Mouse (Mus musculus) testis, adult 10 weeks (tissue): ENCODE results near the gene Gm5773. TPM values are rescaled to one million over a fixed set of nuclear protein-coding genes. Genes with fewer than 3 reads are reported as not detected.

Experiments used
- polyA plus RNA-seq: library from polyadenylated mRNA; stranded (reverse); fragments of 350-450 nt; fragmentation: Illumina TruSeq; extraction: RNeasy Lipid Tissue Mini Kit (QIAGEN cat#74804); gene quantifications from one replicate; pipeline ENCODE4 v1.2.3, GENCODE M21; 2014; ENCODE audit warnings: low read depth, low replicate concordance

The Gm5773 gene
- polyA plus RNA-seq = not detected

DNA sequence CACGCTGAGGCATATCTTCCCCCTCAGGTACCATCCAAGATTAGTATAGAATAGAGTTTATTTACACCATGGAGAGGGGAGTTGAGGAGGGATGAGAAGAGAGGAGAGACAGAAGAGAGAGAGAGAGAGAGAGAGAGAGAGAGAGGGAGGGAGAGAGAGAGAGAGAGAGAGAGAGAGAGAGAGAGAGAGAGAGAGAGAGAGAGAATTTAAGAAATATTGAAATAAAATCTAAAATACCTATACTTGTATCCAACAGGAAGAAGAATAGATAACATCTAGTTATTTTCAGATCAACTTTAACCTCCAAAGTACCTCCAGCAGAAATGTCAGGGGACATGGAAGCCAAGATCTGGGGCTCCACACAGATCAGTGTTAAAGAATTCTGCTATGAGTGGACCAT is at the start of gene Gm5773:
Gene Gm5773 (plus strand): TSS at position 301 of the 400 bp plus-strand sequence.

DNA sequence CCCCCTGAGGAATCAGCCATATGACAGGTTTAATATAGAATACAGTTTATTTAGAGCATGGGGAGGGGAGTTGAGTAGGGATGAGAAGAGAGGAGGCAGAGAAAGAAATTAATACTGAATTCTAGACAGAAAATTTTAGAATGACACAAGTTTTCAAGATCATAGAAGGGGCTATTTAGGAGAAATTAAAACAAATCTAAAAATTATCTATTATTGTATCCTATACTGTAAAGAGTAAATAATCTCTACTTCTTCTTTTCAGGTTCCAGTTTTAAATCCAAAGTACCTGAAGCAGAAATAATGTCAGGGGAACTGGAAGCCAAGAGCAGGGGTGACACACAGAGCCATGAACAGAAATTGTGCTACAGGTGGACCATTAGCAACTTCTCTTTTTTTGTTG is 23.3 kb downstream of the Gm5773 start, which contains the start of gene Tdpoz4:
Gene Tdpoz4 (plus strand): TSS at position 301 of the 400 bp plus-strand sequence.

Other genes with a start within 250 kb of the Gm5773 start
- gene S100a10, start 217.9 kb upstream of the Gm5773 start, polyA plus RNA-seq = 8.2 TPM
- not detected for gene Tdpoz2, start 120.3 kb upstream of the Gm5773 start, polyA plus RNA-seq
- gene Tdpoz1, start 96.7 kb upstream of the Gm5773 start, polyA plus RNA-seq = not detected
- not detected for gene Gm37596, start 79.9 kb upstream of the Gm5773 start, polyA plus RNA-seq
- gene Tdpoz4, start 23.4 kb downstream of the Gm5773 start, polyA plus RNA-seq = not detected
- not detected for gene Tdpoz3, start 53.0 kb downstream of the Gm5773 start, polyA plus RNA-seq
- not detected for gene Gm9117, start 170.5 kb downstream of the Gm5773 start, polyA plus RNA-seq
- gene Tdpoz5, start 188.3 kb downstream of the Gm5773 start, polyA plus RNA-seq = not detected